Comparison of ENCODE assay signal across 36 mouse cellular contexts in genomic region chr10:107229416-107229815, GRCm38 (mm10). TPM values are rescaled to one million over a fixed set of nuclear protein-coding genes. Genes with fewer than 3 reads are reported as not detected.
"Had no signal": no experiment of that assay in that cellular context is flagged by ENCODE, and none has a peak within 500 bp of the region (broad histone marks: within the 10 kb centered on the region; RNA-seq: fewer than 3 reads in every experiment).

No protein-coding gene starts in this region.

- H3K9me3 ChIP-seq: heart, embryonic 10.5 days; heart, embryonic 12.5 days; heart, embryonic 13.5 days; heart, embryonic 15.5 days; hindbrain, embryonic 10.5 days; hindbrain, embryonic 12.5 days; hindbrain, embryonic 13.5 days; hindbrain, embryonic 15.5 days; intestine, embryonic 15.5 days; kidney, embryonic 15.5 days had no signal

- H3K4me1 ChIP-seq: heart, embryonic 10.5 days; heart, embryonic 12.5 days; heart, embryonic 13.5 days; heart, embryonic 15.5 days; hindbrain, embryonic 10.5 days; hindbrain, embryonic 12.5 days; hindbrain, embryonic 13.5 days; hindbrain, embryonic 15.5 days; intestine, embryonic 15.5 days; kidney, embryonic 15.5 days had no signal

- H3K4me3 ChIP-seq: heart, embryonic 10.5 days; heart, embryonic 12.5 days; heart, embryonic 13.5 days; heart, embryonic 15.5 days; hindbrain, embryonic 10.5 days; hindbrain, embryonic 12.5 days; hindbrain, embryonic 13.5 days; hindbrain, embryonic 15.5 days; intestine, embryonic 15.5 days; kidney, embryonic 15.5 days; layer of hippocampus, adult 2 months had no signal

- H3K27me3 ChIP-seq: heart, embryonic 12.5 days; heart, embryonic 13.5 days; heart, embryonic 15.5 days; hindbrain, embryonic 12.5 days; hindbrain, embryonic 13.5 days; hindbrain, embryonic 15.5 days; intestine, embryonic 15.5 days; kidney, embryonic 15.5 days had no signal

- H3K36me3 ChIP-seq: heart, embryonic 10.5 days; heart, embryonic 12.5 days; heart, embryonic 13.5 days; heart, embryonic 15.5 days; hindbrain, embryonic 10.5 days; hindbrain, embryonic 12.5 days; hindbrain, embryonic 13.5 days; hindbrain, embryonic 15.5 days; intestine, embryonic 15.5 days; kidney, embryonic 15.5 days had no signal

- H3K9ac ChIP-seq: heart, embryonic 12.5 days; heart, embryonic 13.5 days; heart, embryonic 15.5 days; hindbrain, embryonic 12.5 days; hindbrain, embryonic 13.5 days; hindbrain, embryonic 14.5 days; hindbrain, embryonic 15.5 days; intestine, embryonic 15.5 days; kidney, embryonic 15.5 days had no signal

- ATAC-seq: hindbrain, embryonic 16.5 days; hindbrain, postnatal 0 days; inflammation-experienced regulatory T-cells, adult 6 months; intestine, embryonic 15.5 days; intestine, embryonic 16.5 days; intestine, postnatal 0 days had no signal

- H3K27ac ChIP-seq: heart, embryonic 10.5 days; heart, embryonic 13.5 days; heart, embryonic 15.5 days; hindbrain, embryonic 10.5 days; hindbrain, embryonic 12.5 days; hindbrain, embryonic 13.5 days; hindbrain, embryonic 14.5 days; hindbrain, embryonic 15.5 days; hindbrain, postnatal 0 days; intestine, embryonic 15.5 days; kidney, embryonic 15.5 days; kidney, postnatal 0 days; layer of hippocampus, adult 2 months had no signal

- H3K4me2 ChIP-seq: heart, embryonic 11.5 days; heart, embryonic 12.5 days; heart, embryonic 13.5 days; heart, embryonic 15.5 days; hindbrain, embryonic 12.5 days; hindbrain, embryonic 13.5 days; hindbrain, embryonic 14.5 days; hindbrain, embryonic 15.5 days; intestine, embryonic 15.5 days; kidney, embryonic 15.5 days had no signal

- DNase-seq: heart, postnatal 10 days; heart, postnatal 14 days; heart, postnatal 36 days; heart, postnatal 4 days; kidney, adult 11 months; kidney, adult 18-20 months; kidney, adult 2 months; kidney, adult 8-10 months; kidney, adult 9 months; kidney, postnatal 10 days; kidney, postnatal 14 days; kidney, postnatal 25 days; kidney, postnatal 36 days; kidney, postnatal 4 days; layer of hippocampus, adult 9-11 months; layer of hippocampus, postnatal 36 days had no signal

RNA-seq across cellular contexts. Expression of gene Lin7a, which starts 42.1 kb away (rescaled TPM):
- total RNA-seq: hematopoietic stem cell, adult 5-6 weeks had no signal
